Mouse (Mus musculus) kidney, postnatal 4 days (tissue): ENCODE measurements at regions not wholly inside any gene's neighbourhood (a gene's known extent, or its start where the extent isn't known, plus 50 kb on each side); places are given as distances from the start of the nearest gene placed in this dataset.

Source experiments
- DNase-seq, 2 experiments: peaks; one replicate each; pipeline ENCODE4 v3.0.0; 2021; ENCODE audit warnings: mixed read lengths in 2 of 2

- DNase-seq, result no peak
Measured at GRCm38 (mm10) chr1:57281549-57281948, 95.9 kb upstream of the 1700066M21Rik start.

- DNase-seq, result no peak
Measured at GRCm38 (mm10) chr1:57296186-57296585, 81.2 kb upstream of the 1700066M21Rik start.

DNA sequence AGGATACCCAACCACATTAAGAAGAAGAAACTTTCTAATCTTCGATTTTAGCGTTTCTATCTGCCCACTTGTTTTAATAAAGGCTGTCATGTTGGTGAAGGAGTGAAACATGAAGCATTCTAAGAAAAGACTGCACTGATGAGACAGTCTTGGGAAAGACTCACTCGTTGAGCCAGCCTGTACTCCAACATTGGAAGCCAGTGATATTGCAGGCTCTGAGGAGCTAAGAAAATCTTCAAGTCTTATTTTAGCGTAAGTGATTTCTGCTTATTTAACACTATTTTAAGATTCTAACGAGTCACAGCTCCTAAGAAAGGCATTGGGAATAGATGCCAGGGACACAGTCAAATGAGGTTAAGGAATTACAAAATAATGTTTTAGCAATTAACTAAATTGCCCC lies 78.9 kb upstream of the 1700066M21Rik start:
- DNase-seq, result no peak

DNA sequence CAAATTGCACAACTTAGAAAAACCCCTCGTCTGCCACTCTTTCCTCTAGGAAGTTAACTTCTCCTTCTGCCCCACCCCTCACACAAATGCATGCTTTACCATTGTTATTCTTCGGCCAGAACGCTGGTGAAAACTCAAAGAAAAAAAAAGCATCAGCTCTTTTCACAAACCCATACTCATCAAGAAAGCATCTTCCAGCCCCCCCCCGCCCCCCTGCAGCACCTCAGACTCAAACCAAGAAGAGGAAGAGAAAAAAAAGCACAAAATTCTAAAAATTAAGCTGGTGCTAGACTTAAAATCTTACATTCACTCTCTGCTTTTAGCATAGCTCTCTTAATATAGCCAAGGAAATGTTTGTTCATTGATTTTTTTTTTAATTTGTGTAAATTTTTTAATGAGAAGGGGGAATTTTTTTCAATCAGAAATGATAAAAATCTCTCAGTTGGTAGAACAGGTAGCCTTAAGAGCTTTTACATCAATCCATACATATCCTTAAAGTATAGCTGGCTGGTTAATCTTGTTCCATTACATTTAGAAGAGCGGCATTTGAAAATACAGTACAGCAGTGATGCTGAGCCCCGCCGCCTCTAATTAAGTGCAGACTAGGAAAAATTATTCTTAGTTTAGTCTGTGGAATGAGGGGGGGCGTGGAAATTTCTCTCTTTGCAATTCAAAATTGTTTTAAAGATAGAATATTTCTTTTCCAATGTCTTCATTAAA lies 76.0 kb upstream of the 1700066M21Rik start:
- no peak for DNase-seq

- DNase-seq, result no peak
Measured at GRCm38 (mm10) chr1:57301980-57302331, 75.5 kb upstream of the 1700066M21Rik start.

GRCm38 (mm10) chr1:57304757-57305156 lies 72.7 kb upstream of the 1700066M21Rik start:
- DNase-seq, result no peak

DNA sequence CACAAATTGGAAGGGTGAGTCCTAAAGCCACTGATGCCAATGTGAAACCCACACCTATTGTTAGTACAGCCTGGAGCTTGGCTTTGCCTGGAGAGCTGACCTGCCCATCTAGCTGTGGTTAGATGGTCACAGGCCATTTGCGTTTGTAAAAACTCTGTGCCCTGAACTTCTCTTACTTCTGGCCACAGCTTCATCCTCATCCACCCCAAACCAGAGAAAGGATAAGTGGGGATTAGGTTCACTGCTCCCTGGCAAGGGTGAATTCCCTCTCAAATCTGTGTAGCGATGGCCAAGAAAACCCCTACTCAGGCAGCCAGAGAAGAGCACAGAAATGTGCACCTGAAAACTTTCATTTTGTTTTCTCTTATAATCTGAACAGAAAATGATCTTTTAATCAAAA lies 54.9 kb upstream of the 1700066M21Rik start:
- DNase-seq, result no peak

DNA sequence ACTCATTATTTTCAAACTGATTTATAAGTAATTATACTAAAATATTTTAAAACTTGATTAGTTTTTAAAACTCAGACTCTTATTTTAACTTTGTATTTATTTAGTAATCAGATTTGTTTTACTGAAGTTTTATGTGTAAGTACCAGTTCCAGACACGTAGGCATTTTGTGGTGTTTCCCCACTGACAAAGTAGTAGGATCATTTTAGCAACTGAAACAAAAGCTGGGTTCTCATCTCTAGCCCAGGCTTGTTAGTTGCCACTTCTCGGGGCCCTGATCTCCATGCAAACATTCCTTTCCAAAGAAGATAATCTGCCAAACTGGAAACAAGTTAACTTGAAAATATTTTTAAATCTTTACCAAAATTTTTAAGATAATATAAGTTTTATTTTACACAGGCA lies 54.3 kb upstream of the 1700066M21Rik start:
- no peak for DNase-seq

DNA sequence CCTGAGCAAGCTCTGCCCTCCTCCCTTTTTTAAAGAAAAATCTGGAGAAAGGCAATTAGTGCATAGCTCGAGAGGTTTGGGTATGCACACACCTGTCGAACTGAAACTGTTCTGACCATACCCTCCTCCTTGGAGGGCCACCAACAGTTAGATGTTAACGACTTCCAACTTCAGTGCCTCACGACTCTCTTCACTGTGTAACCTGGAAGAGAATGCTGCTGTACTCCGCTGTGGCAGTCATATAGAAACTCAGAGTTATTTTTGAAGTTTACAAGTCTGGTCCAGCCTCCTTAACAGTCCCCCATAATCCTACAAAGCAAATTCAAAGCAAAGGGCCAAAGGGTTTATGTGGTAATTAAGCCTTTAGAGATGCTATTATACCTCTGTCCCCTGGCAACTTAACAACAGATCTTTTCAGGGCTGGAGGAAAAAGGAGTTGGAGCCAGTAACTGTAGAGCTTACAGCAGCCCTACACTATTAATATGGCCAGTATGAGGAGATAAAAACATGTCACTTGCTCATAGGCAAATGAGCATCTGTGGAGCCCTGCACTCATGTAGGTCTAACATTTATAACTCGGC lies 51.7 kb upstream of the 1700066M21Rik start:
- no peak for DNase-seq
